Mouse (Mus musculus): ENCODE results near the gene Cntn4. TPM values are rescaled to one million over a fixed set of nuclear protein-coding genes. Genes with fewer than 3 reads are reported as not detected.
A peak's percentile ranks its signal among the peaks of the same experiment; 100 is the strongest.

The Cntn4 gene
- polyA plus RNA-seq, 1 experiment from 2014 or later: 26.7 TPM

- ATAC-seq: no peak
- no peaks in the 10 kb centered on the region for H3K4me1 ChIP-seq (ENCODE audit: control insufficient read depth, insufficient read depth, low read depth, low read length)
- no peaks in the 10 kb centered on the region for H3K36me3 ChIP-seq (ENCODE audit: control insufficient read depth, insufficient read depth, low read length)
- WGBS: 78% methylated on average over 5 of the region's 5 CpGs
- no peak overlapping the region for H3K4me2 ChIP-seq (ENCODE audit: low read length)
- no peaks in the 10 kb centered on the region for H3K9me3 ChIP-seq (ENCODE audit: control insufficient read depth, low read length)
- H3K27me3 ChIP-seq (replicated peaks; ENCODE audit: control insufficient read depth, insufficient read depth, low read length): no peaks in the 10 kb centered on the region
- no peak overlapping the region for H3K4me3 ChIP-seq (ENCODE audit: low read length)
- no peak overlapping the region for H3K9ac ChIP-seq (ENCODE audit: low read depth, low read length)
- H3K27ac ChIP-seq (ENCODE audit: low read depth, low read length): no peak overlapping the region
Observed at GRCm38 (mm10) chr6:106013018-106013417, 335.6 kb downstream of the Cntn4 start.

- no peaks in the 10 kb centered on the region for H3K36me3 ChIP-seq (ENCODE audit: control insufficient read depth, insufficient read depth, low read length)
- no peaks in the 10 kb centered on the region for H3K27me3 ChIP-seq (replicated peaks; ENCODE audit: control insufficient read depth, insufficient read depth, low read length)
- no peak overlapping the region for H3K4me2 ChIP-seq (ENCODE audit: low read length)
- WGBS: 49% methylated on average over 1 of the region's 1 CpGs
- ATAC-seq: no peak
- H3K9me3 ChIP-seq (ENCODE audit: control insufficient read depth, low read length): no peaks in the 10 kb centered on the region
- no peak overlapping the region for H3K9ac ChIP-seq (ENCODE audit: low read depth, low read length)
- H3K4me3 ChIP-seq (ENCODE audit: low read length): no peak overlapping the region
- H3K4me1 ChIP-seq (ENCODE audit: control insufficient read depth, insufficient read depth, low read depth, low read length): no peaks in the 10 kb centered on the region
- no peak overlapping the region for H3K27ac ChIP-seq (ENCODE audit: low read depth, low read length)
Observed at GRCm38 (mm10) chr6:106015126-106015525, 337.7 kb downstream of the Cntn4 start.

GRCm38 (mm10) chr6:106048878-106049277 lies 371.4 kb downstream of the Cntn4 start:
- no peak overlapping the region for H3K27ac ChIP-seq (ENCODE audit: low read depth, low read length)
- no peak overlapping the region for H3K4me2 ChIP-seq (ENCODE audit: low read length)
- no peak overlapping the region for H3K4me3 ChIP-seq (ENCODE audit: low read length)
- WGBS: 88% methylated on average over 2 of the region's 2 CpGs
- H3K36me3 ChIP-seq (ENCODE audit: control insufficient read depth, insufficient read depth, low read length): no peaks in the 10 kb centered on the region
- no peaks in the 10 kb centered on the region for H3K27me3 ChIP-seq (replicated peaks; ENCODE audit: control insufficient read depth, insufficient read depth, low read length)
- H3K4me1 ChIP-seq (ENCODE audit: control insufficient read depth, insufficient read depth, low read depth, low read length): no peaks in the 10 kb centered on the region
- no peak overlapping the region for H3K9ac ChIP-seq (ENCODE audit: low read depth, low read length)
- H3K9me3 ChIP-seq (ENCODE audit: control insufficient read depth, low read length): no peaks in the 10 kb centered on the region
- no peak for ATAC-seq

- no peaks in the 10 kb centered on the region for H3K4me1 ChIP-seq (ENCODE audit: control insufficient read depth, insufficient read depth, low read depth, low read length)
- H3K4me3 ChIP-seq (ENCODE audit: low read length): no peak overlapping the region
- no peak for ATAC-seq
- no peaks in the 10 kb centered on the region for H3K27me3 ChIP-seq (replicated peaks; ENCODE audit: control insufficient read depth, insufficient read depth, low read length)
- H3K36me3 ChIP-seq (ENCODE audit: control insufficient read depth, insufficient read depth, low read length): no peaks in the 10 kb centered on the region
- H3K4me2 ChIP-seq (ENCODE audit: low read length): no peak overlapping the region
- no peak overlapping the region for H3K27ac ChIP-seq (ENCODE audit: low read depth, low read length)
- H3K9ac ChIP-seq (ENCODE audit: low read depth, low read length): no peak overlapping the region
- no peaks in the 10 kb centered on the region for H3K9me3 ChIP-seq (ENCODE audit: control insufficient read depth, low read length)
- WGBS: 71% methylated on average over 1 of the region's 1 CpGs
Observed at GRCm38 (mm10) chr6:106056123-106056522, 378.7 kb downstream of the Cntn4 start.

- Histone ChIP-seq H3K36me3 (ENCODE audit: control insufficient read depth, insufficient read depth, low read length) (no peaks in the 10 kb centered on the region), H3K4me1 (ENCODE audit: control insufficient read depth, insufficient read depth, low read depth, low read length) (no peaks in the 10 kb centered on the region; the same call in 1 of the 2 replicates), H3K27me3 (replicated peaks; ENCODE audit: control insufficient read depth, insufficient read depth, low read length) (no peaks in the 10 kb centered on the region), H3K4me2 (ENCODE audit: low read length) (no peak overlapping the region), H3K4me3 (ENCODE audit: low read length) (no peak overlapping the region), H3K9ac (ENCODE audit: low read depth, low read length) (no peak overlapping the region), H3K9me3 (ENCODE audit: control insufficient read depth, low read length) (no peaks in the 10 kb centered on the region), H3K27ac (ENCODE audit: low read depth, low read length) (no peak overlapping the region)
- WGBS: 25% methylated on average over 4 of the region's 4 CpGs
- peak; percentile 52; the same call in 1 of the 2 replicates for ATAC-seq
Observed at GRCm38 (mm10) chr6:106078071-106078603, 400.7 kb downstream of the Cntn4 start.

- ATAC-seq: no peak
- Histone ChIP-seq H3K27ac (ENCODE audit: low read depth, low read length) (no peak overlapping the region), H3K9me3 (ENCODE audit: control insufficient read depth, low read length) (no peaks in the 10 kb centered on the region), H3K4me1 (ENCODE audit: control insufficient read depth, insufficient read depth, low read depth, low read length) (no peaks in the 10 kb centered on the region; the same call in 1 of the 2 replicates), H3K4me3 (ENCODE audit: low read length) (no peak overlapping the region), H3K4me2 (ENCODE audit: low read length) (no peak overlapping the region), H3K36me3 (ENCODE audit: control insufficient read depth, insufficient read depth, low read length) (no peaks in the 10 kb centered on the region), H3K9ac (ENCODE audit: low read depth, low read length) (no peak overlapping the region), H3K27me3 (replicated peaks; ENCODE audit: control insufficient read depth, insufficient read depth, low read length) (no peaks in the 10 kb centered on the region)
Observed at GRCm38 (mm10) chr6:106078629-106079028, 401.2 kb downstream of the Cntn4 start.

- H3K27me3 ChIP-seq (replicated peaks; ENCODE audit: control insufficient read depth, insufficient read depth, low read length): no peaks in the 10 kb centered on the region
- no peaks in the 10 kb centered on the region for H3K36me3 ChIP-seq (ENCODE audit: control insufficient read depth, insufficient read depth, low read length)
- no peak overlapping the region for H3K4me2 ChIP-seq (ENCODE audit: low read length)
- ATAC-seq: no peak
- 82% methylated on average over 4 of the region's 4 CpGs for WGBS
- no peaks in the 10 kb centered on the region for H3K4me1 ChIP-seq (ENCODE audit: control insufficient read depth, insufficient read depth, low read depth, low read length)
- H3K9ac ChIP-seq (ENCODE audit: low read depth, low read length): no peak overlapping the region
- no peaks in the 10 kb centered on the region for H3K9me3 ChIP-seq (ENCODE audit: control insufficient read depth, low read length)
- H3K27ac ChIP-seq (ENCODE audit: low read depth, low read length): no peak overlapping the region
- H3K4me3 ChIP-seq (ENCODE audit: low read length): no peak overlapping the region
Observed at GRCm38 (mm10) chr6:106097856-106098255, 420.4 kb downstream of the Cntn4 start.

- Histone ChIP-seq H3K9me3 (ENCODE audit: control insufficient read depth, low read length) (no peaks in the 10 kb centered on the region), H3K9ac (ENCODE audit: low read depth, low read length) (peak overlapping the region; percentile 65), H3K36me3 (ENCODE audit: control insufficient read depth, insufficient read depth, low read length) (no peaks in the 10 kb centered on the region), H3K4me3 (ENCODE audit: low read length) (peak overlapping the region; percentile 43), H3K27ac (ENCODE audit: low read depth, low read length) (peak overlapping the region; percentile 54; the same call in 1 of the 2 replicates), H3K4me1 (ENCODE audit: control insufficient read depth, insufficient read depth, low read depth, low read length) (peaks cover 2% of the 10 kb centered on the region; the same call in 1 of the 2 replicates), H3K27me3 (replicated peaks; ENCODE audit: control insufficient read depth, insufficient read depth, low read length) (no peaks in the 10 kb centered on the region), H3K4me2 (ENCODE audit: low read length) (peak overlapping the region; percentile 69)
- 9% methylated on average over 15 of the region's 15 CpGs for WGBS
- peak; percentile 92 for ATAC-seq
Observed at GRCm38 (mm10) chr6:106118523-106119081, 441.1 kb downstream of the Cntn4 start.

- no peak for ATAC-seq
- H3K4me2 ChIP-seq (ENCODE audit: low read length): no peak overlapping the region
Observed at GRCm38 (mm10) chr6:106153530-106153929, 476.1 kb downstream of the Cntn4 start.

More at GRCm38 (mm10) chr6:106153530-106153929, 476.1 kb downstream of the Cntn4 start:
- Histone ChIP-seq H3K4me3 (ENCODE audit: low read length) (no peak overlapping the region), H3K36me3 (ENCODE audit: control insufficient read depth, insufficient read depth, low read length) (no peaks in the 10 kb centered on the region), H3K27me3 (replicated peaks; ENCODE audit: control insufficient read depth, insufficient read depth, low read length) (no peaks in the 10 kb centered on the region), H3K9ac (ENCODE audit: low read depth, low read length) (no peak overlapping the region), H3K4me1 (ENCODE audit: control insufficient read depth, insufficient read depth, low read depth, low read length) (no peaks in the 10 kb centered on the region), H3K27ac (ENCODE audit: low read depth, low read length) (no peak overlapping the region), H3K9me3 (ENCODE audit: control insufficient read depth, low read length) (no peaks in the 10 kb centered on the region)
- 51% methylated on average over 2 of the region's 2 CpGs for WGBS
